In the genomic region with DNA sequence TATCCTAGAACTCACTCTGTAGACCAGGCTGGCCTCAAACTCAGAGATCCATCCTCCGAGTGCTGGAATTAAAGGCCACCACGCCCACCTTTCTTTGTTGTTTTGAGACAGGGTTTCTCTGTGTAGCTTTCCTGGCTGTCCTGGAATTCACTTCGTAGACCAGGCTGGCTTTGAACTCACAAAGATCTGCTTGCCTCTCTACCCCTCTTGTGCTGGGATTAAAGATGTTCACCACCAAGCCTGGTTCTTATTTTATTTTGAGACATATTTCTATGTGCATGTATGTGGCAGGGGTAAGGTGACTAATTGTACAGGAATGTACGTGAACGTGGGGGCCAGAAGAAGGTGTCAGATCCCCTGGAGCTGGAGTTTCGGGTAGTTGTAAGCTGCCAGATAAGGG, we compare ENCODE assay signal across 23 mouse cellular contexts. TPM values are rescaled to one million over a fixed set of nuclear protein-coding genes. Genes with fewer than 3 reads are reported as not detected.
DNase-seq lines count a peak whose midpoint lies in the region; ATAC-seq and TF ChIP-seq lines count a peak whose summit lies in the region.
"Had no signal": no experiment of that assay in that cellular context is flagged by ENCODE, and none has a peak within 500 bp of the region (broad histone marks: within the 10 kb centered on the region; RNA-seq: fewer than 3 reads in every experiment).

No protein-coding gene starts in this region.

- no peak overlapping the region for H3K4me2 ChIP-seq in liver, embryonic 12.5 days
- H3K4me2 ChIP-seq in liver, embryonic 15.5 days, result peak overlapping the region; percentile 60
- H3K4me2 ChIP-seq in liver, postnatal 0 days (ENCODE audit: low read depth, low read length), result no peak overlapping the region
- H3K4me2 ChIP-seq: embryonic facial prominence, embryonic 13.5 days; embryonic facial prominence, embryonic 15.5 days; forebrain, embryonic 12.5 days had no signal

- no peak overlapping the region for H3K9ac ChIP-seq in liver, embryonic 12.5 days
- H3K9ac ChIP-seq in liver, embryonic 15.5 days, result no peak overlapping the region
- no peak overlapping the region for H3K9ac ChIP-seq in liver, postnatal 0 days (replicated peaks)
- H3K9ac ChIP-seq: embryonic facial prominence, embryonic 13.5 days; embryonic facial prominence, embryonic 15.5 days; forebrain, embryonic 12.5 days had no signal

- peak; percentile 80 for DNase-seq in heart, adult 11 months
- no peak for DNase-seq in heart, postnatal 10 days
- no peak for DNase-seq in liver
- DNase-seq in liver, postnatal 0 days, result no peak
- peak; percentile 24 for DNase-seq in testis, postnatal 10 days (ENCODE audit: low spot score)
- no peak for DNase-seq in testis, postnatal 14 days (ENCODE audit: low spot score)
- DNase-seq: adrenal gland, adult 2 months; adrenal gland, postnatal 10 days; adrenal gland, postnatal 25 days; cerebellum, adult 11 months; cerebellum, adult 18-20 months; cerebellum, adult 8-10 months; cerebellum, adult 9-11 months; cerebellum, postnatal 14 days; cerebellum, postnatal 36 days; embryo, embryonic 11 days had no signal

- H3K27ac ChIP-seq in liver, embryonic 12.5 days, result peak overlapping the region; percentile 90; the same call in 1 of the 2 replicates
- peak overlapping the region; percentile 89; the same call in 1 of the 2 replicates for H3K27ac ChIP-seq in liver, embryonic 15.5 days (replicated peaks)
- no peak overlapping the region for H3K27ac ChIP-seq in liver, postnatal 0 days (ENCODE audit: low read depth)
- H3K27ac ChIP-seq: embryonic facial prominence, embryonic 13.5 days; forebrain, embryonic 10.5 days; forebrain, embryonic 12.5 days had no signal

- no peak for TF ChIP-seq EP300 in liver, postnatal 0 days (IDR thresholded peaks at IDR 0.05; ENCODE audit: low read depth)

- 80% methylated on average over 6 of the region's 6 CpGs for WGBS in liver, embryonic 12.5 days (ENCODE audit: insufficient replicate concordance)
- WGBS in liver, embryonic 15.5 days (ENCODE audit: insufficient replicate concordance), result 80% methylated on average over 6 of the region's 6 CpGs
- 81% methylated on average over 6 of the region's 6 CpGs for WGBS in liver, postnatal 0 days (ENCODE audit: insufficient replicate concordance)

- H3K4me1 ChIP-seq in liver, embryonic 12.5 days, result peaks cover 53% of the 10 kb centered on the region
- H3K4me1 ChIP-seq in liver, embryonic 15.5 days (replicated peaks), result peaks cover 54% of the 10 kb centered on the region
- peaks cover 23% of the 10 kb centered on the region for H3K4me1 ChIP-seq in liver, postnatal 0 days (ENCODE audit: insufficient read depth)

- no peak for ATAC-seq in liver, embryonic 12.5 days
- ATAC-seq in liver, embryonic 15.5 days (ENCODE audit: insufficient read depth), result no peak
- ATAC-seq in liver, postnatal 0 days, result no peak
- ATAC-seq: forebrain, embryonic 14.5 days had no signal

- no peaks in the 10 kb centered on the region for H3K36me3 ChIP-seq in liver, embryonic 12.5 days
- H3K36me3 ChIP-seq in liver, embryonic 15.5 days (replicated peaks), result no peaks in the 10 kb centered on the region
- no peaks in the 10 kb centered on the region for H3K36me3 ChIP-seq in liver, postnatal 0 days (replicated peaks; ENCODE audit: insufficient read depth, low read length)
- H3K36me3 ChIP-seq: embryonic facial prominence, embryonic 13.5 days; embryonic facial prominence, embryonic 15.5 days; forebrain, embryonic 10.5 days; forebrain, embryonic 12.5 days had no signal

- intact Hi-C loops in heart, postnatal 10 days (cut with DNase I), result no loop called here

- H3K27me3 ChIP-seq in liver, embryonic 12.5 days (replicated peaks), result peaks cover 16% of the 10 kb centered on the region; the same call in 1 of the 2 replicates
- peaks cover 18% of the 10 kb centered on the region for H3K27me3 ChIP-seq in liver, embryonic 15.5 days
- H3K27me3 ChIP-seq in liver, postnatal 0 days (ENCODE audit: insufficient read depth, low read length), result no peaks in the 10 kb centered on the region
- H3K27me3 ChIP-seq: embryonic facial prominence, embryonic 15.5 days; forebrain, embryonic 12.5 days had no signal

- H3K4me3 ChIP-seq in liver, embryonic 12.5 days, result no peak overlapping the region
- no peak overlapping the region for H3K4me3 ChIP-seq in liver, embryonic 15.5 days (replicated peaks)
- H3K4me3 ChIP-seq in liver, postnatal 0 days (ENCODE audit: low read depth, low read length), result no peak overlapping the region
- H3K4me3 ChIP-seq: embryonic facial prominence, embryonic 13.5 days; embryonic facial prominence, embryonic 15.5 days; forebrain, embryonic 10.5 days; forebrain, embryonic 12.5 days had no signal

- no peak for TF ChIP-seq CTCF in liver, postnatal 0 days (IDR thresholded peaks at IDR 0.05; ENCODE audit: low read depth)

- H3K9me3 ChIP-seq in liver, embryonic 12.5 days (replicated peaks), result no peaks in the 10 kb centered on the region
- no peaks in the 10 kb centered on the region for H3K9me3 ChIP-seq in liver, embryonic 15.5 days (replicated peaks)
- no peaks in the 10 kb centered on the region for H3K9me3 ChIP-seq in liver, postnatal 0 days (ENCODE audit: low read length)
- H3K9me3 ChIP-seq: embryonic facial prominence, embryonic 13.5 days; embryonic facial prominence, embryonic 15.5 days; forebrain, embryonic 10.5 days; forebrain, embryonic 12.5 days had no signal

RNA-seq across cellular contexts. Expression of gene Top1, which starts 27.9 kb away (rescaled TPM):
- 10 to 100 TPM; 53.1 to 65.1 TPM for total RNA-seq in heart, postnatal 10 days (2021)
- polyA plus RNA-seq in liver, embryonic 12.5 days (2016; fragmentation: Nextera tagmentation; extraction: Ambion mirVana), result 83.7 and 87.7 TPM in 2 replicates
- polyA plus RNA-seq in liver, embryonic 15.5 days (2015; fragmentation: Nextera tagmentation; extraction: Ambion mirVana), result 55.3 and 56.7 TPM in 2 replicates
- polyA plus RNA-seq in liver, postnatal 0 days (2015; fragmentation: Nextera tagmentation; extraction: Ambion mirVana), result 30.1 and 30.5 TPM in 2 replicates

Comparison
In these comparisons a context has a peak if more than half of its experiments do, and no peak if none do; other contexts are left out.
1. DNase-seq: peak in heart, adult 11 months (single experiment) and testis, postnatal 10 days (single experiment); none in heart, postnatal 10 days (0 of 2), liver (single experiment), liver, postnatal 0 days (single experiment) and testis, postnatal 14 days (single experiment).